Mouse (Mus musculus) bone marrow macrophage, adult 2 months (primary cell): ENCODE measurements around the gene Spdye4b.

Experiments
- CTCF ChIP-seq: IDR thresholded peaks from 2 replicates; pipeline ENCODE4 v1.5.1; 2012; ENCODE audit warnings: low read depth, mild to moderate bottlenecking, low read length, moderate library complexity
- POLR2A ChIP-seq: IDR thresholded peaks from 2 replicates; pipeline ENCODE4 v1.6.1; 2012; ENCODE audit warnings: mild to moderate bottlenecking, low read depth, low read length, borderline replicate concordance

DNA sequence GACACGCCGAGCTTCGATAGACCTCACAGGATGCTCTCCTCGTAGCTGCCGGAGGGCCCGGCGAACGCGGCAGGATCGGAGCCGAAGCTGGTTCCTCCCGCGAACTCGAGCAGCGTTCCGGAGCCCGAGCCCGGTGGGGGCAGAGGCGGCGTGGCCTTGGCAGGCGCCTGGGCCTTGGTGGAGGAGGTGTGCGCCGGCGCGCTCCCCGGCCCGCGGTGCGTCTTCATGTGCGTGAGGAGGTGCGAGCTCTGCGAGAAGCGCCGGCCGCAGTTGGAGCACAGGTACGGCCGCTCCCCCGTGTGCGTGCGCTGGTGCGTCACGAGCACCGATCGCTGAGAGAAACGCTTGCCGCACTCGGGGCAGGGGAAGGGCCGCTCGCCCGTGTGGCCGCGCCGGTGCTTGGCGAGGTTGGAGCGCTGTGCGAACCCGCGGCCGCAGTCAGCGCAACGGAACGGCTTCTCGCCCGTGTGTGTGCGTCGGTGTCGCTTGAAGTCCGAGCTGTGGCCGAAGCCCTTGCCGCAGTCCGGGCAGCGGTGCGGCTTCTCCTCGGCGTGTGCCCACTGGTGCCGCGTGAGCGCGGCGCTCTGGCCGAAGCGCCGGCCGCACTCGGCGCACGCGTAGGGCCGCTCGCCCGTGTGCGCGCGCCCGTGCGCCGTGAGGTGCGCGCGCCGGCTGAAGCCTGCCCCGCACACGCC is 72.5 kb downstream of the Spdye4b start:
- TF ChIP-seq POLR2A (no peak), CTCF (no peak)
